Mouse (Mus musculus): ENCODE results near the gene Ogfod2.
A peak's percentile ranks its signal among the peaks of the same experiment; 100 is the strongest.

The Ogfod2 gene

GRCm38 (mm10) chr5:124111742-124112497 is at the start of gene Ogfod2:
Gene Ogfod2, plus strand, starts transcription at chr5:124112297.
- peak; percentile 90 to 97 for DNase-seq (ENCODE audit: low spot score in 2 of 2)

DNA sequence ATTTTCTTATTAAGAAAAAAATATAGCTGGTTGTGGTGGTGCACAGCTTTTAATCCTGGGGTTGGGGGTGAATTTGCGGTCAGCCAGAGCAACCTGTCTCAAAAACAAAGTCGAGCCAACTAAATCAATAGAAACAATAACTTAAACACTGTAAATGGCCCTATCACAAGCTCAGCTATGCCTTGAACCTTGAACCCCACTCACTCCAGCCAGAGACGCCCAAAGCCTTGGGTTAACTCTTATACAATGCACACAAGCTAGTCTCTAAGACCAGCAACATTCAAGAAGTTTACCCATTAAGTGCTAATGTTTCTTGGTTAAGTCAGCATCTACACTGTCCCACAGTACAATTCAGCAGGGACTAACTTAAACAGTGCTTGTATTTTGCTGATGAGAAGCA is 42.4 kb upstream of the Ogfod2 start:
- no peak for DNase-seq (ENCODE audit: low spot score in 2 of 2)

GRCm38 (mm10) chr5:124073682-124074081 is 38.4 kb upstream of the Ogfod2 start:
- no peak for DNase-seq (ENCODE audit: low spot score in 2 of 2)

DNA sequence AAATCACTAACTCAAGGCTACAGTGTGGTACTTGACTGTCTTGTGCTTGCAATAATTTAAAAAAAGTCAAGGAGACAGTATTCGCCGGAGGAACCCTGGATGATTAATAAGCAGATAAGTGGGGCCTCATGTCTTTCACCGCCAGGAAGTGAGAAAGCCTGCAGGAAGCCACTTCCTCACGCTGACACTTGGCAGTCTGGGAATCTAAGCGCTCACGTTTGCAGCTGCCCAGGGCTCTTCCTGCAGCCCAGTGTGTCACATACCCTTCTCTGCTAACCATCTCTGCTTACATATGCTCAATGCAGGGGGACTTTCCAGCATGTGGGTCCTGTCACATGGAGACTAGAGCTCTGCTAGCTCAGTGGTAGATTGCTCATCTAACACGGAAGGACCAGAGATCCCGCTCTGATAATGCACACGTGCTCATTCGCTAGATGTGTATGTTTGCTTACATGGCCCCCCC is 37.2 kb upstream of the Ogfod2 start:
- DNase-seq (ENCODE audit: low spot score in 2 of 2): no peak

DNA sequence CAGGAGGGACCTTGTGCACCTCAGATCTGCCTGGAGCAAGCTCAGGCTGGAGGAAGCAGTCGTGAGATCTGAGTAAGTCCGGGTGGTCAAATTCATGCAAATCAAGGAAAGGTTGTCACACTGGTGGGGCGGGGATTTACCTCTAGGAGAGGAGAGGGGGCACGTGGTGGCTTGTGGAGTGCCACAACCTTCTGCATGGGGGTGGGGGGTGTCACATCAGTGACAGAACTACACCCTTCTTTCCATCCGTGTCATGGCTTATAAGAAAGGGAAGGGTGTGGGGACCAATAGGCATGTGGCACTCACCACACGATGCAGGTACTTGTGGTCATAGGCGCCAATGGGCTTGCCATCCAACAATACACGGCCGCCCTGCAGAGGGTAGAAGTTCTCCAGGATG is 36.4 kb upstream of the Ogfod2 start:
- DNase-seq (ENCODE audit: low spot score in 2 of 2): no peak

DNA sequence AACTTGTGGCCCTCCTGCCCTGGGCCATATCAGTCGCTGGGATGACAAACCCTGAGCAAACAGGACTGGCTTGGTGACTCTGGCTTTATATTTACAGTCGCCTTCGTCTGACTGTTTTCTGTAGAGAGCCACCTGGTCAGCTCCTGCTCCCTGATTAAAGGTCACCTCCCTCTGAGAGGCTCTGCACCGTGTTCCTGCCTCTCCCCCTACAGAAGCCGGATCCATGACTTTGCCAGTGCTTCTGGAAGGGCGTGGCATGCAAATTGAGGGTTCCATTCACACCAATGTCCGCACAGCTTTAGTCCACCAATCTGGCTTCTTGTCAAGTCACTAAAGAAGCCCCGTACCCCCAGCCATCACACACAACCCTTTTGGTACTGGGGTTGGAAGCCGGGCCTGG is 35.5 kb upstream of the Ogfod2 start:
- DNase-seq (ENCODE audit: low spot score in 2 of 2): no peak

DNA sequence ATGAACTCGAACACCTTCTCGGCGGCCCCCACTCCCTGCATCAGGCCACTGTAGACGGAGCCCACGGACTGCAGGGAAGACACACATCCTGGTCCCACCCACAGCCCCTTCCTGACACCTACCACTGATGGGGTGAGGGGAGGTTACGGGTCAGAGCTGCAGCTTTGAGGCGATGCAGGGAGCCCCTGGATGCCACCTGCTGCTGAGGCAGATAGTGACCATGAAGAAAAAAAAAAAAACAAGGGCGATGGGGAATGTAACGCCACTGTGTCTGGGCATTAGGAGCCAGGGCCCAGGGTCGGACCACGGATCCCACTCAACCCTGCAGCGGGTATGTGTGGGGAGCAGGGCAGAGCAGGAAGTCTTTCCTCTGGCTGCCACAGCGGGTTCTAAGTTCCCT is 34.9 kb upstream of the Ogfod2 start:
- DNase-seq (ENCODE audit: low spot score in 2 of 2): no peak

- DNase-seq (ENCODE audit: low spot score in 2 of 2): no peak
These were observed 34.1 kb upstream of the Ogfod2 start for GRCm38 (mm10) chr5:124077856-124078460.

- DNase-seq (ENCODE audit: low spot score in 2 of 2): peak in 1 of 2 experiments; percentile 28
These were observed 33.2 kb upstream of the Ogfod2 start for GRCm38 (mm10) chr5:124078794-124079416.

GRCm38 (mm10) chr5:124079880-124080279 is 32.2 kb upstream of the Ogfod2 start:
- peak in 1 of 2 experiments; percentile 32 for DNase-seq (ENCODE audit: low spot score in 2 of 2)

DNA sequence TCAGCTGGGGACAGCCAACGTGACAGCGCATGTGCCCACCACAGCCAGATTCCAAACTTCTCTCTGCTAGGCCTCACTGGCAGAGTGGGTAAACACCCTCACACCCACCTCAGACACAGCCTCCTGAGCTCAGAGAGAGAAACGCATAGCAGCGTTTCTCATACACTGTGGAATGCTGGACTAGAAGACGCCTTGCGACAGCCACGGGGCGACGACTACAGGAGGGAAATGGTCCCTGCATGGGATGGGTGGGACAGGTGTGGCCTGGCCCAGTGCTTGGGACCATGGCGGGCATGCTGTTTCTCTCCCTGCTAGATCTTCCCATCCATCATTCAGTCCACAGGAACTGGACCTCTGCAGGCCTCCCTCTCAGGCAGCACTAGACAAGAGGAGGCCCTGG is 29.6 kb upstream of the Ogfod2 start:
- DNase-seq (ENCODE audit: low spot score in 2 of 2): no peak

DNA sequence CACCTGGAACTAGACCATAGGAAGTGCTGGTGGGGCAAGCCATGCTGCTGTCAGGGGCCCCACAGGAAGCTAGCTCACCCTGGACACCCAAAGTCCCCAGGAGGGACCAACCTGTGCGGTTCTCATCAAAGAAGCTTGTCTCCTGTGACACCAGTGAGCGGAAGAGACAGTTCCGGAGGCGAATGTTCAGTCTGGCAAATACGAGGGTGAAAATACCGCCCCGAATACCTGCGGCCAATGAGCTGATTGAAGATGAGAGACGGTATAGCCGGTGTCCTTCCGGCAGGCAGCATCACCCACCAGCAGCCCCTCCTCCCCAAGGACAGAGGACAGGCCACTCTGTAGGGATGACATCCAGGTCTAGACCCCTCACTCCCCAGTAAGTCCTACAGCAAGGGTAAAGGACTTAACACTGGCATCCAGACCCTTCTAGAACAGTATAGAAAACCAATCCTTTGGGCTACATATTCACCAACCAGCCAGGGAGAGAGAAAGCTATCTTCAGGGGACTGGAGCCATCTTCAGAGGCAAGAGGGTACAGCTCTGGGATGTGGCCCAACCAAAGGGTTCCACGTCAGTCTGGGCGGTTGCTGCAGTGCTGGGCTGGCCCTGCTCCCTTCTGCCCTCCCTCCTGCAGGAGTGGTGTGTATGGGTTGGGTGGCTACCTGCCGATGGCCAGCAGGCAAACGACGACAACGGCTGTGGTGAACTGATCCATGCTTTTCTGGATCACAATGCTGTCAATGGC is 29.0 kb upstream of the Ogfod2 start:
- DNase-seq (ENCODE audit: low spot score in 2 of 2): no peak

GRCm38 (mm10) chr5:124083850-124084587 is 28.1 kb upstream of the Ogfod2 start:
- DNase-seq (ENCODE audit: low spot score in 2 of 2): peak in 1 of 2 experiments; percentile 37

DNA sequence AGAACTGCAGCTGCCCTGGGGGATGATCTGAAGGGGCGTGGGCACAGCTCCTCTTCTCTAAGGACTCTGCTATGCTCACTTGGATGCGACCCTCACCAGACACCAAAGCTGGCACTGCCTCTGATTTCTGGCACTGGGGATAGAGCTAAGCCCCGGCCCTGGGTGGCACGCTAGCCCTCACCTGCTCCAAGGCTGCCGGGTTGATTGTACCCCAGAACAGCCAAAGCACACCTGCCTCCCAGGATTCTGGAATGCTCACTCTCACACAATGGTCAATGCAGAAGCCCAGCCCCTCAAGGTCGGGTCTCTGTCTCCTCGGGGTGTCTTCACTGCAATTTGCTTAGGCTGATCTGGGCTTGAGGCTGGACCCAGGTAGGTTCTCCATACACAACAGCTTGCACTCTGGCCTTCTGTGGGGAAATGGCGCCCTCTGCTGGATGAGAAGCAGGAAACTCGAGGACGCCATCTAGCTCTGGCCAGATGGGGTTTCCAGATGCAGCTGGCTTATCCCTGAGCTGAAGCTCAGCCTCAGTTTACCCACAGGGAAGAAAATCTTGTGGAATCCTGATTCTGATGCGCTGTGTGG is 27.4 kb upstream of the Ogfod2 start:
- peak; percentile 85 to 93 for DNase-seq (ENCODE audit: low spot score in 2 of 2)

GRCm38 (mm10) chr5:124085513-124085912 is 26.6 kb upstream of the Ogfod2 start:
- no peak for DNase-seq (ENCODE audit: low spot score in 2 of 2)

DNA sequence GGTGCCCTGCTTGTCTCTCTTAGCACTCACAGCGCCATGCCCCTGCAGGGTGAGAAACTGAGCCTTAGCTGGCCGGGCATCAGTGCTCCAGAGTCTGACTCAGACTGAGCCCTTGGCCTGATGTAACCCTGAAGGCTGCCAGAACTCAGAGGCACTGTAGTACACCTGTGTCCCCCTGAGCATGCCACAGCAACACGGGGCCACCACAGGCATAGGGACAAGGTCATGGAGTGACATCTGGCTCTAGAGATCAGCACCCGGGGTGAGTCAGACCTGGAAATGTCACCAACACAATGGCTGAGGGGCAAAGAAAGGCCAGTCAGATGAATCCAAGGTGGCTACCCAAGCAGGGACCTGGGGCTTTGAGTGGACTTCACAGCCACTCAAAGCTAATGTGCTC is 25.2 kb upstream of the Ogfod2 start:
- no peak for DNase-seq (ENCODE audit: low spot score in 2 of 2)

DNA sequence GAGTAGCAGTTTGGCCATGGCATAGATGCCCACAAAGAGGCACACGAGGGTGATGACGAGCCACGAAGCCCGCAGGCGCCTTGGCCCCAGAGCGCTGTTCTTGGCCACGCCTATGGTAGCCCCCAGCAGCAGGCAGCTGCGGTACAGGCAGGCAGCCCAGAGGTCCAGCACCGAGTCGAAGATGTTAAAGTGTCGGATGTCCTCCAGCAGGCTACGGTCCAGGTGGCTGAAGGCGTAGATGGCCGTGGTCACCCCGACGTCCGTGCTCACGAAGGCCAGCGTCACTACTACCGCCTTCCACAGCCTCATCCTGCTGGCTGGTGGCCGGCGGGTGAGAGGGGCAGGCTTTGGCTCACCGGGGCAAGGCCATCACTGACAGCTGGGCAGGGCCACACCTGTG is 22.2 kb upstream of the Ogfod2 start:
- no peak for DNase-seq (ENCODE audit: low spot score in 2 of 2)

- peak; percentile 62 to 78 for DNase-seq (ENCODE audit: low spot score in 2 of 2)
These were observed 20.1 kb upstream of the Ogfod2 start for GRCm38 (mm10) chr5:124091951-124092406.

DNA sequence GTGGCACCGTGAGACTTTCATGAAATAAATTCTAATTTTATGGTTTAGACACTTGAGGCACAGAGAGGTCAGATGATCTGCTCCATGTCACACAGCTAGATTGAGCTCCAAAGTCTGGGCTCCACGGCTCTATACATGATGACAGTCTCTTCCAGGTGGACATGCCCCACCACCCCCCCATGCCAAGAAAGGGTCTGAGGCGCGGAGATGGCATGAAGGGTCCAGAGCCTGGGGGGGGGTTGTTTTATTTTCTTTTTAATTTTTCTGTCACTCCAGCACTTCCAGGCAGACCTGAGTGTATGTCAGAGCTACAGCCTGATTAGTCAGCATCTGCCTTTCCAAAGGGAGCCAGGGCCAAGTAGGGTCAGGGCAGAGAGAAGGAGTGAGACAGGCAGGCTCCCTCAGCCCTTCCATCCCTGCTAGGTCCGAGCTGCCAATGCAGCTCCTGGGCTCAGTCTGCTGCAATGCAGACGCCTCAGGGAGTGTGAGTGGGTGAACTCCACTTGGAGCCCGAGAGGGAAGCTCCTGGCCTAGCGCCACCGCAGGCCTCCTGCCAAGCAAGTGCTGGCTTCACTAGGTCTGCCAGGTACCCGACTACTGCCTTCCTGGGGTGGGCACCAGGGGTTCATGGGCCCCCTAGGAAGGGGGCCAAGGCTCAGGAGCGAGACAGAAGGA is 18.8 kb upstream of the Ogfod2 start:
- peak; percentile 46 to 47 for DNase-seq (ENCODE audit: low spot score in 2 of 2)

GRCm38 (mm10) chr5:124093852-124094604 is 18.1 kb upstream of the Ogfod2 start:
- DNase-seq (ENCODE audit: low spot score in 2 of 2): peak in 1 of 2 experiments; percentile 20
